ENCODE assay signal across 8 mouse cellular contexts in the genomic region with DNA sequence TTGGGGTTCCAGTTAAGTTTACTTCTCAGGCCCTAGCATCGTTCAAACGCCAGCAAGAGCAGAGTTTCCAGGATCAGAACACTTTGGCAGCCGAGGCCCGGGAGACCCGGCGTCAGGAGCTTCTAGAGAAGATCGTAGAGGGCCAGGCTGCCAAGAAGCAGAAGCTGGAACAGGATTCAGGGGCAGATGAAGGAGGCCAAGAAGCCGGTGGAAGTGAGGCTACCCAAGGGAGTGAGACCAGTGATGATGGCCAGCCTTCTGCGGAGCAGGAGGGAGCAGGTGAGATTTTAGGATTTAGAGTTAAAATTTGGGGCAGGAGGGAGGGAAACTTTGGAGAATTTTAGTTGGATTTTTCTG. TPM values are rescaled to one million over a fixed set of nuclear protein-coding genes. Genes with fewer than 3 reads are reported as not detected.
DNase-seq lines count a peak whose midpoint lies in the region; ATAC-seq and TF ChIP-seq lines count a peak whose summit lies in the region.
"Not testable (repeated sequence)": the region's sequence is repeated elsewhere in the genome, so short reads cannot be mapped to it uniquely, and the experiment has no call there.

No protein-coding gene starts in this region.

- not testable (repeated sequence) for TF ChIP-seq CTCF in heart, adult 2 months (IDR thresholded peaks at IDR 0.05); lung, embryonic 14.5 days (IDR thresholded peaks at IDR 0.05; ENCODE audit: low read depth); testis, adult 2 months (IDR thresholded peaks at IDR 0.05; ENCODE audit: control insufficient read depth, insufficient read depth, insufficient replicate concordance, low read depth, low read length)

- H3ac ChIP-seq in myocyte (ENCODE audit: control insufficient read depth, insufficient read length): peak overlapping the region; percentile 70

- peak; percentile 17 to 25 for DNase-seq in adrenal gland, postnatal 36 days
- DNase-seq in heart, adult 2 months: peak in 1 of 2 experiments; percentile 29
- not testable (repeated sequence) for DNase-seq in limb, embryonic 10.5 days (ENCODE audit: low spot score); lung, embryonic 14.5 days

- H3K9me3 ChIP-seq in embryonic facial prominence, embryonic 15.5 days (replicated peaks); hindbrain, embryonic 15.5 days; limb, embryonic 10.5 days (replicated peaks); lung, embryonic 14.5 days (ENCODE audit: low read depth, low read length): not testable (repeated sequence)

- peak overlapping the region; percentile 72 for H3K4me3 ChIP-seq in embryonic facial prominence, embryonic 15.5 days (replicated peaks)
- H3K4me3 ChIP-seq in heart, adult 2 months: peak overlapping the region; percentile 72
- H3K4me3 ChIP-seq in hindbrain, embryonic 15.5 days: peak overlapping the region; percentile 85
- peak overlapping the region; percentile 80 for H3K4me3 ChIP-seq in limb, embryonic 10.5 days
- H3K4me3 ChIP-seq in lung, embryonic 14.5 days (ENCODE audit: low read depth, low read length): peak overlapping the region; percentile 79
- peak overlapping the region; percentile 56 for H3K4me3 ChIP-seq in myocyte
- H3K4me3 ChIP-seq in testis, adult 2 months (ENCODE audit: control insufficient read depth, low read depth, low read length): peak overlapping the region; percentile 87

- H3K36me3 ChIP-seq in embryonic facial prominence, embryonic 15.5 days: peaks cover 36% of the 10 kb centered on the region
- not testable (repeated sequence) for H3K36me3 ChIP-seq in heart, adult 2 months (ENCODE audit: control insufficient read depth, insufficient read depth, low read length); myocyte (ENCODE audit: control insufficient read depth, insufficient read depth); testis, adult 2 months (ENCODE audit: control insufficient read depth, insufficient read depth, low read length)
- peaks cover 36% of the 10 kb centered on the region for H3K36me3 ChIP-seq in hindbrain, embryonic 15.5 days
- H3K36me3 ChIP-seq in limb, embryonic 10.5 days: peaks cover 59% of the 10 kb centered on the region
- peaks cover 52% of the 10 kb centered on the region for H3K36me3 ChIP-seq in lung, embryonic 14.5 days (ENCODE audit: insufficient read depth)

- not testable (repeated sequence) for TF ChIP-seq EP300 in heart, adult 2 months (IDR thresholded peaks at IDR 0.05; ENCODE audit: insufficient read depth, low read depth, low read length)

- TF ChIP-seq POLR2A in heart, adult 2 months (IDR thresholded peaks at IDR 0.05; ENCODE audit: insufficient read depth, low read depth, low read length); myocyte (IDR thresholded peaks at IDR 0.05; ENCODE audit: insufficient read length, low read depth); testis, adult 2 months (IDR thresholded peaks at IDR 0.05; ENCODE audit: control insufficient read depth, low read depth, low read length): not testable (repeated sequence)

- not testable (repeated sequence) for H3K27me3 ChIP-seq in embryonic facial prominence, embryonic 15.5 days; heart, adult 2 months (ENCODE audit: control insufficient read depth, insufficient read depth, low read length); hindbrain, embryonic 15.5 days; limb, embryonic 10.5 days (ENCODE audit: low read depth, poor library complexity, severe bottlenecking); lung, embryonic 14.5 days (ENCODE audit: insufficient read depth, low read length); myocyte (ENCODE audit: control insufficient read depth, insufficient read depth, insufficient read length); testis, adult 2 months (ENCODE audit: control insufficient read depth, insufficient read depth, low read length)

- intact Hi-C loops in heart, adult 2 months (cut with DNase I): loop anchor here (5.0 to 10.0 kb wide), 4 partner anchors 48 to 992 kb away; a partner anchor contains a TSS

- not testable (repeated sequence) for H3K79me2 ChIP-seq in heart, adult 2 months (replicated peaks; ENCODE audit: control insufficient read depth, insufficient read depth, low read length)
- peaks cover 16% of the 10 kb centered on the region for H3K79me2 ChIP-seq in myocyte (ENCODE audit: control insufficient read depth, insufficient read depth)

- not testable (repeated sequence) for ATAC-seq in embryonic facial prominence, embryonic 15.5 days (ENCODE audit: insufficient number of reproducible peaks, low FRiP score, low TSS enrichment, low read depth); hindbrain, embryonic 15.5 days (ENCODE audit: low FRiP score, low read depth); lung, embryonic 14.5 days (ENCODE audit: insufficient read depth)

- H3K9ac ChIP-seq in embryonic facial prominence, embryonic 15.5 days: peak overlapping the region; percentile 69
- H3K9ac ChIP-seq in heart, adult 2 months (ENCODE audit: low read depth, low read length): peak overlapping the region; percentile 58
- peak overlapping the region; percentile 94 for H3K9ac ChIP-seq in hindbrain, embryonic 15.5 days
- peak overlapping the region; percentile 88 for H3K9ac ChIP-seq in lung, embryonic 14.5 days

- peak overlapping the region; percentile 97 for H3K27ac ChIP-seq in embryonic facial prominence, embryonic 15.5 days (replicated peaks)
- peak overlapping the region; percentile 97 for H3K27ac ChIP-seq in heart, adult 2 months
- H3K27ac ChIP-seq in hindbrain, embryonic 15.5 days (replicated peaks): peak overlapping the region; percentile 95
- H3K27ac ChIP-seq in limb, embryonic 10.5 days: peak overlapping the region; percentile 94
- H3K27ac ChIP-seq in lung, embryonic 14.5 days (ENCODE audit: low read depth): peak overlapping the region; percentile 98; the same call in 1 of the 2 replicates
- 0 out of 2 replicates have a peak overlapping the region, but pooled peaks have one; percentile 2 for H3K27ac ChIP-seq in testis, adult 2 months (ENCODE audit: control insufficient read depth, insufficient read depth, low read depth, low read length)

- H3K4me2 ChIP-seq in embryonic facial prominence, embryonic 15.5 days (replicated peaks): peak overlapping the region; percentile 87
- peak overlapping the region; percentile 68 for H3K4me2 ChIP-seq in hindbrain, embryonic 15.5 days
- peak overlapping the region; percentile 82 for H3K4me2 ChIP-seq in lung, embryonic 14.5 days
- peak overlapping the region; percentile 83 for H3K4me2 ChIP-seq in myocyte (ENCODE audit: low read depth)

- H3K4me1 ChIP-seq in embryonic facial prominence, embryonic 15.5 days: peaks cover 16% of the 10 kb centered on the region
- H3K4me1 ChIP-seq in heart, adult 2 months (ENCODE audit: control insufficient read depth, insufficient read depth, low read length); lung, embryonic 14.5 days (ENCODE audit: insufficient read depth): not testable (repeated sequence)
- peaks cover 36% of the 10 kb centered on the region for H3K4me1 ChIP-seq in hindbrain, embryonic 15.5 days (replicated peaks)
- H3K4me1 ChIP-seq in limb, embryonic 10.5 days: peaks cover 17% of the 10 kb centered on the region
- H3K4me1 ChIP-seq in testis, adult 2 months (ENCODE audit: control insufficient read depth, insufficient read depth, low read length): peaks cover 21% of the 10 kb centered on the region

- WGBS in embryonic facial prominence, embryonic 15.5 days: 3% methylated on average over 9 of the region's 9 CpGs
- WGBS in heart, adult 2 months: 8% methylated on average over 9 of the region's 9 CpGs
- WGBS in hindbrain, embryonic 15.5 days: 8% methylated on average over 9 of the region's 9 CpGs
- WGBS in limb, embryonic 10.5 days: 9% methylated on average over 9 of the region's 9 CpGs
- WGBS in lung, embryonic 14.5 days: 1% methylated on average over 9 of the region's 9 CpGs

RNA-seq across cellular contexts. Expression of a gene that starts 1.6 kb away (rescaled TPM):
- total RNA-seq in adrenal gland, postnatal 36 days (2021): 10 to 100 TPM; 62.4 to 66.6 TPM
- polyA plus RNA-seq in embryonic facial prominence, embryonic 15.5 days (2015; fragmentation: Nextera tagmentation; extraction: Ambion mirVana): 53.8 and 62.4 TPM in 2 replicates
- 10 to 100 TPM; 19.2 to 19.7 TPM for total RNA-seq in heart, adult 2 months (2021)
- 24.9 and 25.0 TPM in 2 replicates for polyA plus RNA-seq in heart, adult 2 months (2012; rRNA removed)
- 105 and 113 TPM in 2 replicates for polyA plus RNA-seq in hindbrain, embryonic 15.5 days (2015; fragmentation: Nextera tagmentation; extraction: Ambion mirVana)
- polyA plus RNA-seq in limb, embryonic 10.5 days (2016; fragmentation: Nextera tagmentation; extraction: Ambion mirVana): 39.0 and 46.5 TPM in 2 replicates
- polyA plus RNA-seq in lung, embryonic 14.5 days (2014; fragmentation: Nextera tagmentation; extraction: Ambion mirVana): 38.0 and 44.2 TPM in 2 replicates
- 29.9 TPM for polyA plus RNA-seq in myocyte (2012; fragmentation: generic; extraction: Trizol)
- 12.5 and 14.9 TPM in 2 replicates for polyA plus RNA-seq in testis, adult 2 months (2012; rRNA removed)

RNA-seq across cellular contexts. Expression of a gene that starts 2.3 kb away (rescaled TPM):
- 100 to 1,000 TPM in 1 of 2 experiments, 10 to 100 TPM in 1; 99.5 to 113 TPM for total RNA-seq in adrenal gland, postnatal 36 days (2021)
- 275 and 298 TPM in 2 replicates for polyA plus RNA-seq in embryonic facial prominence, embryonic 15.5 days (2015; fragmentation: Nextera tagmentation; extraction: Ambion mirVana)
- 10 to 100 TPM; 60.0 to 66.6 TPM for total RNA-seq in heart, adult 2 months (2021)
- polyA plus RNA-seq in heart, adult 2 months (2012; rRNA removed): 80.8 and 82.3 TPM in 2 replicates
- 275 and 297 TPM in 2 replicates for polyA plus RNA-seq in hindbrain, embryonic 15.5 days (2015; fragmentation: Nextera tagmentation; extraction: Ambion mirVana)
- 328 and 357 TPM in 2 replicates for polyA plus RNA-seq in limb, embryonic 10.5 days (2016; fragmentation: Nextera tagmentation; extraction: Ambion mirVana)
- polyA plus RNA-seq in lung, embryonic 14.5 days (2014; fragmentation: Nextera tagmentation; extraction: Ambion mirVana): 277 and 290 TPM in 2 replicates
- polyA plus RNA-seq in myocyte (2012; fragmentation: generic; extraction: Trizol): 93.9 TPM
- 14.0 and 14.6 TPM in 2 replicates for polyA plus RNA-seq in testis, adult 2 months (2012; rRNA removed)

RNA-seq across cellular contexts. Expression of a gene that starts 8.9 kb away (rescaled TPM):
- 1,000 to 10,000 TPM; 1,002 to 1,021 TPM for total RNA-seq in adrenal gland, postnatal 36 days (2021)
- 1,464 and 1,578 TPM in 2 replicates for polyA plus RNA-seq in embryonic facial prominence, embryonic 15.5 days (2015; fragmentation: Nextera tagmentation; extraction: Ambion mirVana)
- 100 to 1,000 TPM; 584 to 688 TPM for total RNA-seq in heart, adult 2 months (2021)
- 761 and 901 TPM in 2 replicates for polyA plus RNA-seq in heart, adult 2 months (2012; rRNA removed)
- 691 and 766 TPM in 2 replicates for polyA plus RNA-seq in hindbrain, embryonic 15.5 days (2015; fragmentation: Nextera tagmentation; extraction: Ambion mirVana)
- 1,366 and 1,587 TPM in 2 replicates for polyA plus RNA-seq in limb, embryonic 10.5 days (2016; fragmentation: Nextera tagmentation; extraction: Ambion mirVana)
- 1,609 and 1,625 TPM in 2 replicates for polyA plus RNA-seq in lung, embryonic 14.5 days (2014; fragmentation: Nextera tagmentation; extraction: Ambion mirVana)
- 2,199 TPM for polyA plus RNA-seq in myocyte (2012; fragmentation: generic; extraction: Trizol)
- polyA plus RNA-seq in testis, adult 2 months (2012; rRNA removed): 408 and 458 TPM in 2 replicates

RNA-seq across cellular contexts. Expression of a gene that starts 17.6 kb away (rescaled TPM):
- total RNA-seq in adrenal gland, postnatal 36 days (2021): 10 to 100 TPM in 1 of 2 experiments, 1 to 10 TPM in 1; 8.7 to 11.6 TPM
- 9.5 and 14.3 TPM in 2 replicates for polyA plus RNA-seq in embryonic facial prominence, embryonic 15.5 days (2015; fragmentation: Nextera tagmentation; extraction: Ambion mirVana)
- total RNA-seq in heart, adult 2 months (2021): 1 to 10 TPM; 1.4 to 2.1 TPM
- polyA plus RNA-seq in heart, adult 2 months (2012; rRNA removed): 3.3 and 4.9 TPM in 2 replicates
- 5.0 and 5.2 TPM in 2 replicates for polyA plus RNA-seq in hindbrain, embryonic 15.5 days (2015; fragmentation: Nextera tagmentation; extraction: Ambion mirVana)
- polyA plus RNA-seq in limb, embryonic 10.5 days (2016; fragmentation: Nextera tagmentation; extraction: Ambion mirVana): 4.2 and 5.0 TPM in 2 replicates
- polyA plus RNA-seq in lung, embryonic 14.5 days (2014; fragmentation: Nextera tagmentation; extraction: Ambion mirVana): 16.1 and 17.3 TPM in 2 replicates
- 1.2 TPM for polyA plus RNA-seq in myocyte (2012; fragmentation: generic; extraction: Trizol)
- polyA plus RNA-seq in testis, adult 2 months (2012; rRNA removed): 2.9 and 5.1 TPM in 2 replicates

RNA-seq across cellular contexts. Expression of a gene that starts 25.3 kb away (rescaled TPM):
- total RNA-seq in adrenal gland, postnatal 36 days (2021): 1 to 10 TPM; 1.8 to 2.6 TPM
- 1.4 and 1.6 TPM in 2 replicates for polyA plus RNA-seq in embryonic facial prominence, embryonic 15.5 days (2015; fragmentation: Nextera tagmentation; extraction: Ambion mirVana)
- total RNA-seq in heart, adult 2 months (2021): 1 to 10 TPM; 2.2 to 2.4 TPM
- polyA plus RNA-seq in heart, adult 2 months (2012; rRNA removed): 5.7 and 6.7 TPM in 2 replicates
- 0.45 and 0.50 TPM in 2 replicates for polyA plus RNA-seq in hindbrain, embryonic 15.5 days (2015; fragmentation: Nextera tagmentation; extraction: Ambion mirVana)
- 0.08 and 0.13 TPM in 2 replicates for polyA plus RNA-seq in limb, embryonic 10.5 days (2016; fragmentation: Nextera tagmentation; extraction: Ambion mirVana)
- 0.91 and 1.2 TPM in 2 replicates for polyA plus RNA-seq in lung, embryonic 14.5 days (2014; fragmentation: Nextera tagmentation; extraction: Ambion mirVana)
- 0.01 TPM for polyA plus RNA-seq in myocyte (2012; fragmentation: generic; extraction: Trizol)
- polyA plus RNA-seq in testis, adult 2 months (2012; rRNA removed): 0.51 and 0.79 TPM in 2 replicates

Comparison
In these comparisons a context has a peak if more than half of its experiments do, and no peak if none do; other contexts are left out.
1. H3K27ac ChIP-seq: peak in every context shown above with its lines; median percentile 98 in lung, embryonic 14.5 days; 97 in embryonic facial prominence, embryonic 15.5 days; 97 in heart, adult 2 months; 95 in hindbrain, embryonic 15.5 days; 94 in limb, embryonic 10.5 days; 2 in testis, adult 2 months.